Mouse (Mus musculus): ENCODE measurements around the gene Zfr. TPM values are rescaled to one million over a fixed set of nuclear protein-coding genes. Genes with fewer than 3 reads are reported as not detected.
A peak's percentile ranks its signal among the peaks of the same experiment; 100 is the strongest.
"Not testable (repeated sequence)": the region's sequence is repeated elsewhere in the genome, so short reads cannot be mapped to it uniquely, and the experiment has no call there.

The Zfr gene
- polyA plus RNA-seq, 1 experiment from 2014 or later, result 126 TPM

GRCm38 (mm10) chr15:12216798-12217197 is 99.2 kb downstream of the Zfr start:
- no peak overlapping the region for H3K27ac ChIP-seq
- no peak for DNase-seq (ENCODE audit: low spot score)
- no peak overlapping the region for H3K4me3 ChIP-seq
- no peaks in the 10 kb centered on the region for H3K36me3 ChIP-seq
- H3K27me3 ChIP-seq (ENCODE audit: low read depth, poor library complexity, severe bottlenecking), result no peaks in the 10 kb centered on the region
- H3K9me3 ChIP-seq (replicated peaks), result no peaks in the 10 kb centered on the region
- peaks cover 21% of the 10 kb centered on the region for H3K4me1 ChIP-seq
- WGBS, result 85% methylated on average over 13 of the region's 13 CpGs

GRCm38 (mm10) chr15:12217332-12217731 is 99.7 kb downstream of the Zfr start:
- not testable (repeated sequence) for H3K27ac ChIP-seq; H3K9me3 ChIP-seq (replicated peaks); H3K27me3 ChIP-seq (ENCODE audit: low read depth, poor library complexity, severe bottlenecking); H3K4me3 ChIP-seq; H3K36me3 ChIP-seq; DNase-seq (ENCODE audit: low spot score)
- H3K4me1 ChIP-seq, result peaks cover 27% of the 10 kb centered on the region
- WGBS, result 95% methylated on average over 3 of the region's 3 CpGs

GRCm38 (mm10) chr15:12217849-12218248 is 100.2 kb downstream of the Zfr start:
- H3K27ac ChIP-seq, result no peak overlapping the region
- no peaks in the 10 kb centered on the region for H3K27me3 ChIP-seq (ENCODE audit: low read depth, poor library complexity, severe bottlenecking)
- H3K36me3 ChIP-seq, result no peaks in the 10 kb centered on the region
- DNase-seq (ENCODE audit: low spot score), result no peak
- no peak overlapping the region for H3K4me3 ChIP-seq
- H3K9me3 ChIP-seq (replicated peaks), result no peaks in the 10 kb centered on the region
- WGBS, result 75% methylated on average over 5 of the region's 5 CpGs
- H3K4me1 ChIP-seq, result peaks cover 32% of the 10 kb centered on the region

- Histone ChIP-seq H3K9me3 (replicated peaks) (no peaks in the 10 kb centered on the region), H3K4me1 (peaks cover 35% of the 10 kb centered on the region), H3K4me3 (no peak overlapping the region), H3K27ac (no peak overlapping the region), H3K36me3 (no peaks in the 10 kb centered on the region), H3K27me3 (ENCODE audit: low read depth, poor library complexity, severe bottlenecking) (no peaks in the 10 kb centered on the region)
- WGBS, result 81% methylated on average over 11 of the region's 11 CpGs
- DNase-seq (ENCODE audit: low spot score), result no peak
Measured at GRCm38 (mm10) chr15:12218583-12219382, 101.2 kb downstream of the Zfr start.

- H3K27ac ChIP-seq, result 0 out of 2 replicates have a peak overlapping the region, but pooled peaks have one; percentile 51
- no peaks in the 10 kb centered on the region for H3K9me3 ChIP-seq (replicated peaks)
- H3K27me3 ChIP-seq (ENCODE audit: low read depth, poor library complexity, severe bottlenecking), result no peaks in the 10 kb centered on the region
- no peaks in the 10 kb centered on the region for H3K36me3 ChIP-seq
- peaks cover 34% of the 10 kb centered on the region for H3K4me1 ChIP-seq
- WGBS, result 93% methylated on average over 13 of the region's 13 CpGs
- H3K4me3 ChIP-seq, result no peak overlapping the region
- DNase-seq (ENCODE audit: low spot score), result no peak
Measured at GRCm38 (mm10) chr15:12221131-12221530, 103.5 kb downstream of the Zfr start.

- H3K9me3 ChIP-seq (replicated peaks), result no peaks in the 10 kb centered on the region
- no peak overlapping the region for H3K4me3 ChIP-seq
- WGBS, result 45% methylated on average over 8 of the region's 8 CpGs
- H3K27ac ChIP-seq, result no peak overlapping the region
- H3K27me3 ChIP-seq (ENCODE audit: low read depth, poor library complexity, severe bottlenecking), result no peaks in the 10 kb centered on the region
- H3K36me3 ChIP-seq, result no peaks in the 10 kb centered on the region
- peaks cover 26% of the 10 kb centered on the region for H3K4me1 ChIP-seq
- no peak for DNase-seq (ENCODE audit: low spot score)
Measured at GRCm38 (mm10) chr15:12222564-12223302, 105.1 kb downstream of the Zfr start.

GRCm38 (mm10) chr15:12223393-12223792 is 105.8 kb downstream of the Zfr start:
- peaks cover 24% of the 10 kb centered on the region for H3K4me1 ChIP-seq
- WGBS, result 88% methylated on average over 6 of the region's 6 CpGs
- H3K9me3 ChIP-seq (replicated peaks), result no peaks in the 10 kb centered on the region
- H3K4me3 ChIP-seq, result no peak overlapping the region
- H3K36me3 ChIP-seq, result no peaks in the 10 kb centered on the region
- H3K27ac ChIP-seq, result no peak overlapping the region
- no peak for DNase-seq (ENCODE audit: low spot score)
- no peaks in the 10 kb centered on the region for H3K27me3 ChIP-seq (ENCODE audit: low read depth, poor library complexity, severe bottlenecking)

GRCm38 (mm10) chr15:12224239-12224638 is 106.6 kb downstream of the Zfr start:
- Histone ChIP-seq H3K36me3 (no peaks in the 10 kb centered on the region), H3K27me3 (ENCODE audit: low read depth, poor library complexity, severe bottlenecking) (no peaks in the 10 kb centered on the region), H3K4me1 (peaks cover 24% of the 10 kb centered on the region), H3K9me3 (replicated peaks) (no peaks in the 10 kb centered on the region), H3K4me3 (no peak overlapping the region), H3K27ac (no peak overlapping the region)
- WGBS, result 93% methylated on average over 2 of the region's 2 CpGs
- no peak for DNase-seq (ENCODE audit: low spot score)

GRCm38 (mm10) chr15:12225062-12225461 is 107.4 kb downstream of the Zfr start:
- Histone ChIP-seq H3K4me1 (peaks cover 28% of the 10 kb centered on the region), H3K9me3 (replicated peaks) (no peaks in the 10 kb centered on the region), H3K27ac (no peak overlapping the region), H3K4me3 (no peak overlapping the region), H3K27me3 (ENCODE audit: low read depth, poor library complexity, severe bottlenecking) (no peaks in the 10 kb centered on the region), H3K36me3 (no peaks in the 10 kb centered on the region)
- WGBS, result 71% methylated on average over 4 of the region's 4 CpGs
- no peak for DNase-seq (ENCODE audit: low spot score)

- no peak for DNase-seq (ENCODE audit: low spot score)
- WGBS, result 94% methylated on average over 15 of the region's 15 CpGs
- Histone ChIP-seq H3K27ac (no peak overlapping the region), H3K36me3 (peaks cover 6% of the 10 kb centered on the region), H3K4me3 (no peak overlapping the region), H3K4me1 (peaks cover 25% of the 10 kb centered on the region), H3K27me3 (ENCODE audit: low read depth, poor library complexity, severe bottlenecking) (no peaks in the 10 kb centered on the region), H3K9me3 (replicated peaks) (no peaks in the 10 kb centered on the region)
Measured at GRCm38 (mm10) chr15:12226908-12227307, 109.3 kb downstream of the Zfr start.

GRCm38 (mm10) chr15:12227355-12227754 is 109.7 kb downstream of the Zfr start:
- 87% methylated on average over 4 of the region's 4 CpGs for WGBS
- no peak for DNase-seq (ENCODE audit: low spot score)
- Histone ChIP-seq H3K4me1 (peaks cover 24% of the 10 kb centered on the region), H3K9me3 (replicated peaks) (no peaks in the 10 kb centered on the region), H3K27ac (no peak overlapping the region), H3K4me3 (no peak overlapping the region), H3K27me3 (ENCODE audit: low read depth, poor library complexity, severe bottlenecking) (no peaks in the 10 kb centered on the region), H3K36me3 (peaks cover 11% of the 10 kb centered on the region)

GRCm38 (mm10) chr15:12229603-12230242 is 112.1 kb downstream of the Zfr start:
- peaks cover 19% of the 10 kb centered on the region for H3K4me1 ChIP-seq
- no peak overlapping the region for H3K27ac ChIP-seq
- 85% methylated on average over 10 of the region's 10 CpGs for WGBS

More at GRCm38 (mm10) chr15:12229603-12230242, 112.1 kb downstream of the Zfr start:
- Histone ChIP-seq H3K4me3 (no peak overlapping the region), H3K9me3 (replicated peaks) (no peaks in the 10 kb centered on the region), H3K36me3 (peaks cover 30% of the 10 kb centered on the region), H3K27me3 (ENCODE audit: low read depth, poor library complexity, severe bottlenecking) (no peaks in the 10 kb centered on the region)
- DNase-seq (ENCODE audit: low spot score), result no peak
